Mouse (Mus musculus): ENCODE measurements around the gene Slx4ip. TPM values are rescaled to one million over a fixed set of nuclear protein-coding genes. Genes with fewer than 3 reads are reported as not detected.
A peak's percentile ranks its signal among the peaks of the same experiment; 100 is the strongest.

Gene Slx4ip
- polyA plus RNA-seq, 1 experiment from 2014 or later: 6.6 TPM

DNA sequence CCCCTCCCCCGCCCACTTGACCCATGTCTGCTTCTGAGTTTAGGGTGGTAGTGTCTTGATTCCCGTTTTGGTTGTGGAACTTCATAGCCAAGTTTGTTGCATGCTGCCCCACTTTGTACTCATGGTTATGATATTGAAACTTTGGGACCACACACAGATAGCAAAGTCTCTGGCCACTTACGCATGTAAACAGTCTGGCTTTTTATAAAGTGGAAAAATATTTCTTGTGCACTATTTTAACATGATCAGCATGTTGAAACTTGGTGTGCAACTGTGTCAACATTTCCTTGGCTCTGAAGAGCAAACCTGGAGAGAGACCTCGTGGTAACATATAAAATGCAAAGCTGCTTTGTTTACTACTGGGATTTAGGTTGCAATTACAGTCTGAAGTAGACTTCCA is 56.5 kb downstream of the Slx4ip start:
- DNase-seq (ENCODE audit: low read depth, low spot score): no peak
- CTCF ChIA-PET: interaction anchor here (1.4 kb wide), 1 partner anchor 12 kb away, joined by 3 read pairs; no protein-coding TSS in a partner anchor
- H3K27me3 ChIP-seq: no peaks in the 10 kb centered on the region
- POLR2A ChIA-PET: no interaction called here
- TF ChIP-seq CTCF (IDR thresholded peaks at IDR 0.05): no peak
- no peak for ATAC-seq
- in situ Hi-C loops (cut with MboI; ENCODE audit: low pct_unique_long_range_greater_than_20kb): no loop called here

DNA sequence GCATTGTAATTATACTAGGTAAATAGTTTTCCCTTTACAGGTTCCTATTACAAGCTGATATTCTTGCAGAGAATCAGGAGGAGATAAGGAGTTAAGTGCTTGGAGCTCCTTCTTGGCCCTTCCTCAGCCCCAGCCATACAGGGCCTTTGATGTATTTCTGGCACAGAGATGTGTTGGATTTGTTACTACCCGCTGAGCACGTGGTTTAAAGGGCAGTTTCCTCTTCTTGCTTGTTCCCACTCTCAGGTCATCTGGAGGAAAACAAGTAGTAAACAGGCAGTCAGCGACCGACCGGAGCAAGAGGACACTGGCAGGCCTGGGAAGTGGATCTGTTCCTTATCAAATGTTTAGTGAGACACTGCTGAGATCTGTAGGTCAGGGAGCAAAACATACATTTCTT is 56.9 kb downstream of the Slx4ip start:
- in situ Hi-C loops (cut with MboI; ENCODE audit: low pct_unique_long_range_greater_than_20kb): no loop called here
- DNase-seq (ENCODE audit: low read depth, low spot score) (no peak), ATAC-seq (no peak)
- ChIA-PET POLR2A (no interaction called here), CTCF (interaction anchor here (0.8 to 1.4 kb wide), 2 partner anchors 10 to 13 kb away, joined by 3 to 4 read pairs; no protein-coding TSS in a partner anchor)
- TF ChIP-seq CTCF (IDR thresholded peaks at IDR 0.05): no peak
- H3K27me3 ChIP-seq: no peaks in the 10 kb centered on the region

DNA sequence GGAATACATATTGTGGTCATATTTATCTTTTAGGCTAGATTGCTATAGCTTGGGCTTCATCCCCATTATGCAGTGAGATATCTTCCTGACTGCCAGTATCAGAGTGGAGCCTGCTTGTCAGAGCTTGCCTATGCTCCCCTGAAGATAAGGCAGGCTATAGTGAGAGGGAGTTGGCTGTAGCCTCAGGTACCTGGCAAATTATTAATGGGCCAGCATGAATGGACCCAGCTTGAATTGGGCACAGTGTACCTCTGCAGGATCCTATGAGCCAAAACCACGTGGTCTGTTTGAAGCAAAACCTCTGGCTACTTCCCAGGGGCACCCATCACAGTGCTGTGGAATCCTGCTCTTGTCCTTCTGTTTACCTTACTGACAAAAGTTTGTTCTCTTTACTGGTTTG is 61.2 kb downstream of the Slx4ip start:
- no peaks in the 10 kb centered on the region for H3K27me3 ChIP-seq
- ATAC-seq: peak; percentile 61
- CTCF ChIA-PET: no interaction called here
- peak; percentile 42 for DNase-seq (ENCODE audit: low read depth, low spot score)
- POLR2A ChIA-PET: interaction anchor here (0.7 kb wide), 1 partner anchor 105 kb away, joined by 3 read pairs; no protein-coding TSS in a partner anchor
- no peak for TF ChIP-seq CTCF (IDR thresholded peaks at IDR 0.05)
- in situ Hi-C loops (cut with MboI; ENCODE audit: low pct_unique_long_range_greater_than_20kb): no loop called here

DNA sequence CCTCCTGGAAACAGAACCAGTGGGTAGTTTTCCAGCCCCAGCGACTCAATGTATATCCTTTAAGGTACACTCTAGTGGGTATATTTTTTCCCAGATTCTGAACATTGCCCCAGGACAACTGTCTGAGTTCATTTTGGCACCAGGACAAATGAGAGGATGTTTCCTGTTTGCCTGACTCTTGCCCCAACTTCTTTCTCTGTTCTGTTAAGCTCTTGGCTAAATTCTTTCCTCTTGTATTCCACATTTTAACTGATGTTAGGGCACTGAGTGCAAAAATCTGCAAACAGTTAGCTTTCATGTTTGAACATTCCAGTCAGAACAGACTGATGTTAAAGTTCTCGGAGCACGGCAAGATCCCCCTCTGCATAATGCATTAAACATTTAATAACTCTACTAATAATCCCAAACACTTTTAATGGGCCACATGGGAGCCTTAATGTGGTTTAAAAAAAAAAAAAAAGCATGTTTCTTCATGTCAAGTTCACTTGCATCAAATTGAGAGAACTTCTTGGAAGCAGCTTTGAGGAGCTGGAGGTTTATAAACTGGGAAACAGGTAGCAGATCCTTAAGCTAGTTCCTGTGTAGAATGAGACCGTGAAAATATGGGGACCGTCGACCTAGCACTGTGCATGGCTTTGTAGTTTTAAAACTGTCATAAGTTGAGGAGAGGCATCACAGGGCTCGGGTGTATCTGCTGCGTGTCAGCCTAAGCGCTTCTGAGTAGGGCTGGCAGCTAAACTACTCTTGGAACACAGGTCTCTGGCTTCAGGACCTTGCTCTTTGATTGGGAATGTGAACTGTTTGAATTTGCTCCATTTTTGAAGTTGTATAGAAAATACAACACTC is 64.9 kb downstream of the Slx4ip start:
- POLR2A ChIA-PET: interaction anchor here (1.0 kb wide), 1 partner anchor 10 kb away, joined by 3 read pairs; no protein-coding TSS in a partner anchor
- TF ChIP-seq CTCF (IDR thresholded peaks at IDR 0.05): no peak
- H3K27me3 ChIP-seq: no peaks in the 10 kb centered on the region
- DNase-seq (ENCODE audit: low read depth, low spot score): no peak
- in situ Hi-C loops (cut with MboI; ENCODE audit: low pct_unique_long_range_greater_than_20kb): no loop called here
- ATAC-seq: no peak
- CTCF ChIA-PET: interaction anchor here (0.6 to 1.1 kb wide), 2 partner anchors 20 to 29 kb away, joined by 3 read pairs; no protein-coding TSS in a partner anchor

DNA sequence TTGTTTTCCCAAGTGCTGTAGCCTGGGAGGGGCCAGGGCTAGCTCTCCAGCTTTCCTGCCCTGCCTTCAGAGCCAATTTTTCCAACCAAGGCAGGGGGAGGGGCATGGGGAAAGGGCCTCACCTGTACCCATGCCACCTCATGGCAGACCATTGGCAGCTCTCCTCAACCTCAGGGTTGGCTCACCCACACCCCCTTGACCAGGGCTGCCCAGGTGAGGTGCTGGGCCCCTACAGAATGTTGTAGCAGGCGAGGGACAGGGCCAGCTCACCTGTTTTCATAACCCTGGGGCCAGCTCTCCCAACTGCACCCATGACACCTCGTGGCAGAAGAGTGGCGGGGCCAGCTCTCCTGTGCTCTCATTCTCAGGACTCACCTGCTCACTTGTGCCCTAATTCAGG is 67.7 kb downstream of the Slx4ip start:
- TF ChIP-seq CTCF (IDR thresholded peaks at IDR 0.05): no peak
- CTCF ChIA-PET: interaction anchor here (1.2 kb wide), 1 partner anchor 16 kb away, joined by 3 read pairs; no protein-coding TSS in a partner anchor
- DNase-seq (ENCODE audit: low read depth, low spot score): no peak
- ATAC-seq: no peak
- in situ Hi-C loops (cut with MboI; ENCODE audit: low pct_unique_long_range_greater_than_20kb): no loop called here
- no peaks in the 10 kb centered on the region for H3K27me3 ChIP-seq
- POLR2A ChIA-PET: no interaction called here

DNA sequence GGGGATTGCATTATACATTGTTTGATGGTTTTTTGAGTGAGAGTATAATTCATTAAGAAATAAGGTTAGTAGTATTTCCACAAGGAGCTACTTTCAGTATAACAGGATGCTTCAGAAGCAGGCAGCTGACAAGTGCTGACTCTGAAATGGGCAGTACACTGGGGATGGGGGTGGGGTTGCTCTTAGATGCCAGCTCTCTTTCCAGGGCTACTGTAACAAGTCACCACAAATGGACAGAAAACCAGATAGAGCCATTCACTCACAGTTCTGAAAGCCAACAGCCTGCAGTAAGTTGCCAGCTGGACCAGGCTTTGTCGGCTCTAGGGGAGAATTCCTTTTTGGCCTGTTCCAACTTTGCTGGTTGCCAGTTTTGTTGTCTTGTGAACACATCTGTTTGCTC is 84.8 kb downstream of the Slx4ip start:
- ChIA-PET POLR2A (interaction anchor here (0.5 to 0.7 kb wide), 2 partner anchors 11 to 869 kb away, joined by 4 read pairs; no protein-coding TSS in a partner anchor), CTCF (interaction anchor here (0.9 to 1.3 kb wide), 2 partner anchors 14 to 19 kb away, joined by 3 read pairs; no protein-coding TSS in a partner anchor)
- no peak for DNase-seq (ENCODE audit: low read depth, low spot score)
- no peak for TF ChIP-seq CTCF (IDR thresholded peaks at IDR 0.05)
- H3K27me3 ChIP-seq: no peaks in the 10 kb centered on the region
- in situ Hi-C loops (cut with MboI; ENCODE audit: low pct_unique_long_range_greater_than_20kb): no loop called here
- no peak for ATAC-seq

DNA sequence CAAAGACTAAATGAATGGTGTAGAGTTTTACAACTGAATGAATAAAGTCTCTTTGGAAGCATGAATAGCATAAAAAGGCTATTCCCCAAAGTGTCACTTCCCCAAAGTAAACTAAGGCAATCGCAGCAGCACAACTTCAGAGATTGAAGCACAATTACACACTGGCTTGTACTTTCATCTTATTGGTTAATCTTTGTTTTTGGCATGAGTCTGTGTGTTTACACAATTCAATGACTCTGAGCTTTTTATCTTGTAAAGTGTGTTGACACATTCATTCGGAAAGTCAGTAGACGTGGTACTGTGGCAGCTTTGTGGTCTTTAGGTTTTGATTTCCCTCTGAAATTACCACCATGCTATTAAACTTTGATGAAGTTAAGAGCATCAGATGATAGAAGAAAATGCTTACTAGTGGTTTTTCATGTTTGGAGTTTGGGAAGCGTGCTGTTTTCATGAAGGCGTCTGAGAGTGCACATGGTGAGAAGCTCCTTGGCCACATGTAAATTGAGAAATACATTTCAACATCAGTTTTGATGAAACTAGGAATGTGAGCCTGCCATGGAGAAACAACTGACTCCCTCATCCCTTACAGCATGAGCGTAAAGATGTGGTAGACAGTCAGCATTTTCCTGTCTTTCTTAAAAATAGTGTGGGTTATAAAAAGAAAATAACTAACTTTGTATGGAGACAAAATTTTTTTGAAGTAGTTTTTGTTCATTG is 88.2 kb downstream of the Slx4ip start:
- no peak for DNase-seq (ENCODE audit: low read depth, low spot score)
- in situ Hi-C loops (cut with MboI; ENCODE audit: low pct_unique_long_range_greater_than_20kb): no loop called here
- H3K27me3 ChIP-seq: no peaks in the 10 kb centered on the region
- no peak for ATAC-seq
- ChIA-PET CTCF (no interaction called here), POLR2A (no interaction called here)
- no peak for TF ChIP-seq CTCF (IDR thresholded peaks at IDR 0.05)

DNA sequence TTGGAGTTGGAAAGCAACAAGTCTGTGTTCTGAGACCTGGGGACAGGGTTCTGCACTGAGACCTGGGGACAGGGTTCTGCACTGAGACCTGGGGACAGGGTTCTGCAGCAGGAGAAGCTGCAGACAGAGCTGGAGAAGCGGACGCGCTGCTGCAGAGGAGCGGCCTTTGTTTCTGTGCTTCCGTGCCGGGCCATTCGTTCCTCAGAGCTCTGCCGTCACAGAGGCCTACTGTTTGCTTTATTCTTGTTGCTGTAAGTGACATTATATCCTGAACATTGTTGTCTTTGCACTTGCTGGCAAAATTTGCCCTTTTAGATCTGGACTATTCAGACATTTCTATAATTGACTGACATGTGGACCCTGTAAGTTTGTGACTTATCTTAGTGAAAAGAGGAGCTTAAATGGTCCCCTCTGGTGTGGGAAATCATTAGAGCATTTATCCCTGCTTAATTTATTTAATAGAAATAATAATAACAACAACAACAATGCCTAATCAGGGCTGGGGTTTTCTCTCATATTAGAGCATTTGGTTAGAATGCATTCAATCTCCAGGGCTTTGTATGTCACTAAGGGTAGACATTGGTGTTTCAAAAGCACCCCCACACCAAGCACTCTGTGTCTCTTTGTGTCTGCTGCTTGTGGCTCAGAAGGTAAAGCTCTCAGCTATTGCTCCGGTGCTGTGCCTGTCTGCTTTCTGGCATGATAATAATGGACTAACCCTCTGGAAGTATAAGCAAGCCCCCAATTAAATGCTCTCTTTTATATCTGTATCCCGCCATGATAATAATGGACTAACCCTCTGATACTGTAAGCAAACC is 90.3 kb downstream of the Slx4ip start:
- DNase-seq (ENCODE audit: low read depth, low spot score) (no peak), ATAC-seq (no peak)
- POLR2A ChIA-PET: interaction anchor here (0.6 to 1.3 kb wide), 2 partner anchors 18 to 99 kb away, joined by 3 read pairs; no protein-coding TSS in a partner anchor
- in situ Hi-C loops (cut with MboI; ENCODE audit: low pct_unique_long_range_greater_than_20kb): no loop called here
- no peak for TF ChIP-seq CTCF (IDR thresholded peaks at IDR 0.05)
- no peaks in the 10 kb centered on the region for H3K27me3 ChIP-seq
- CTCF ChIA-PET: interaction anchor here (0.9 kb wide), 1 partner anchor 60 kb away, joined by 3 read pairs; no protein-coding TSS in a partner anchor

DNA sequence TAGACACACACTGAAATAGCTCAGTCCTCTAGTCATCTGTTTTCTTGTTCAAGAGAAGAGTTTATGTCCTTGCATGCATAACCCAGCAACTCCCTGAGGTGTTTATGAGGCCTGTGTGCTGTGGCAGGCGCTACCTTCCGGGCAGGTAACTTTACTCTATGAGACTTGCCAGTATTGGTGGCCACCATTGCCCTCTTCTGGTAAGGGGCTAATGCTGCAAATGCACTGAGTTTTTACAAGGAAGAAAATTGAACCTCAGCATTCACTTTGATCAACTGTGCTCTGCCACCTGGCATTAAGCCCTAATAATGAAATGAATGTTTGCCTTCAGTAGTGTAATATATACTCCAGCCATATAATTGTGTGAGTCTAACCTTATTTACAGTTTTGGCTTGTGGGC is 92.9 kb downstream of the Slx4ip start:
- DNase-seq (ENCODE audit: low read depth, low spot score): no peak
- no peaks in the 10 kb centered on the region for H3K27me3 ChIP-seq
- in situ Hi-C loops (cut with MboI; ENCODE audit: low pct_unique_long_range_greater_than_20kb): no loop called here
- no peak for ATAC-seq
- ChIA-PET CTCF (interaction anchor here (1.2 to 1.4 kb wide), 3 partner anchors 22 to 30 kb away, joined by 3 read pairs; no protein-coding TSS in a partner anchor), POLR2A (no interaction called here)
- peak; percentile 58 for TF ChIP-seq CTCF (IDR thresholded peaks at IDR 0.05)
